Mouse (Mus musculus) testis, postnatal 10 days (tissue): Measurements from ENCODE around the gene Lrrc4b.

Experiments used
- DNase-seq: peaks from one replicate; pipeline ENCODE4 v3.0.0; 2021; ENCODE audit warnings: low spot score

Lrrc4b gene

GRCm38 (mm10) chr7:44465111-44465510 is 36.3 kb downstream of the Lrrc4b start, which contains the start of gene Aspdh:
TSS of gene Aspdh (plus strand) at chr7:44465391.
- no peak for DNase-seq

DNA sequence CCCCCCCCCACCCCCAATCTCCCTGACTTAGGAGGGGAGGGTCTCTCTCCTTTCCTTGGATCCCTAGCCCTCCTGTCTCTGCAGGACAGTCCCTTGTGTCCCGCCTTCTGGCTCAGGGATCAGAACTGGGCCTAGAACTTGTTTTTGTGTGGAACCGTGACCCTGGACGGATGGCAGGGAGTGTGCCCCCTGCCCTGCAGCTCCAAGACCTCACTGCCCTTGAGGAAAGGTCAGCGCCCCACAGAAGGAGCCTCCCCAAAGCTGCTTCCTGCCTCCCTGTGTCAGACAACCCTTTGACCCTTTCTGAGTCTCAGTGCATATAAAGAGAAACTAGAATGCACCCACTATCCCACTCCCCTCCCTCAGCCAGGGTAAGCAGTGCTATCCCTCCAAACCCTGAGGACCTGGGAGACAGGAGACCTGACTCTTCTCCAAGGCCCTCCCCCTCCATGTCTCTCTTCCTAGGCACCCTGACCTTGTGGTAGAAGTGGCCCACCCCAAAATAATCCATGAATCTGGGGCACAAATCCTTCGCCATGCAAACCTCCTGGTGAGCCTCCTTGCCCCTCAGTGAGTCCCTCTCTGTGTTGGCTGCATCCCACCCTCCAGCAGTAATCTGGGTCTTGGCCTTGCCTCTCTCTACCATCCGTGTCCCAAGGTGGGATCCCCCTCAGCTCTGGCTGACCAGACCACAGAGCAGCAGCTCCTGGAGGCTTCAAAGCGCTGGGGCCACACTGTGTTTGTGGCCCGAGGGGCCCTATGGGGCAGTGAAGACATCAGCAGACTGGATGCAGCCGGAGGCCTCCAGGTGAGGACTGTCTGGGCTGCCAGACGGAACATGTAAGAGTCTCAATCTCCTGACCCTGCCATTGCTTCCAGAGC is 37.4 kb downstream of the Lrrc4b start:
- peak; percentile 41 for DNase-seq

DNA sequence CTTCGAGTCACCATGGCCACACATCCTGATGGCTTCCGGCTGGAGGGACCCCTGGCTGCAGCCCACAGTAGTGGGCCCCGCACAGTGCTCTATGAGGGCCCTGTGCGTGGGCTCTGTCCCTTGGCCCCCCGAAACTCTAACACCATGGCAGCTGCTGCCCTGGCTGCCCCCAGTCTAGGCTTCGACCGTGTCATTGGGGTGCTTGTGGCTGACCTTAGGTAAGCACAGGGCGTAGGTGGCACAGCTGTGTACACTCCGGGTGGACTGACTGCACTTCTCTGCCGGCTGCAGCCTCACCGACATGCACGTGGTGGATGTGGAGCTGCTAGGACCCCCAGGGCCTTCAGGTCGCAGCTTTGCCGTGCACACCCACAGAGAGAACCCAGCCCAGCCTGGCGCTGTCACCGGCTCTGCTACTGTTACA is 38.1 kb downstream of the Lrrc4b start:
- DNase-seq: peak; percentile 47

- DNase-seq: peak; percentile 88
Measured at GRCm38 (mm10) chr7:44467811-44468411, 39.1 kb downstream of the Lrrc4b start, which contains the start of gene Josd2. TSS of gene Josd2 (plus strand) at chr7:44467980.

- peak; percentile 43 for DNase-seq
Measured at GRCm38 (mm10) chr7:44468644-44469285, 39.9 kb downstream of the Lrrc4b start.

DNA sequence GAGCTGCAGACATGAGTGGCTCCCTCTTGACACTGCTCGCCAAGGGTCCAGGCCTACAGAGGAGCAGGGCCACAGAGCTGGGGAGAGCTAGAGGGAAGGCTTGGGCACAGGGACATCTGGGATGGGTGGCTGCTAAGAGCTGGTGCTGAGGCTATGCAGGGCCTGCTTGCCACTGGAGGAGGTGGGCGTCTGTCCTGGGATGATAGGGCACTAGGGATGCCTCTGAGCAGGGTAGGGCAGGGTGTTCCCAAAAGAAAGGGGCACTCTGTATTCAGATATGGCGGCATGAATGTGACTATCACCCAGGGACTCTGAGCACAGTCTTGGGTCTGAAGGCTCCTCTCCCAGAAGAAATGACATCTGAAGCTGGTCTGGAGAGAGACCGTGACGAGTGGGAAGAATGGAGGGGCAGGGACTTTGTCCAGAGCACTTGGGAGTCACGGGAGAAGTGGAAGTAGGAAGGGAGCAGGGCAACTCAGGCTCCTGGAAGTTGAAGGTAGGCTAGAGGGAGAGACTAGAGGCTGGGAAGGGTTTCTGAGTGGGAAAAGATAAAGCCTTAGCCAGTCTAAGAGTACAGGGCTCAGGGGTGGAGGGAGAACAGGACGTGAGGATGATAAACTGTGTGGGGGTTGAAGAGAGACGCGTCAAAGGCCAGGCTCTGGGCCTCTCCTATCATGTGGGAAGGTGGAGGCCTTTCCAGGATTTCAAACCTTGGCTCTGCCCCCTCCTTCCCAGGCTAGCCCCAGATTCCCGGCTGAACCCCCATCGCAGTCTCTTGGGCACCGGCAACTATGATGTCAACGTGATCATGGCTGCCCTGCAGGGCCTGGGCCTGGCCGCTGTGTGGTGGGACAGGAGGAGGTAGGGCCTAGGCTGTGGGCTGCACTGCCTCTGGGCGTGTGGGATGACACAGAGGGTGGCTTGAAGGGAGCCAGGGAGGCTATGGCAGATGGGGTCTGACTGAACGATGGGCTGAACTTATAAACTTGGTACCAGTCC is 41.2 kb downstream of the Lrrc4b start:
- peak; percentile 46 for DNase-seq

DNA sequence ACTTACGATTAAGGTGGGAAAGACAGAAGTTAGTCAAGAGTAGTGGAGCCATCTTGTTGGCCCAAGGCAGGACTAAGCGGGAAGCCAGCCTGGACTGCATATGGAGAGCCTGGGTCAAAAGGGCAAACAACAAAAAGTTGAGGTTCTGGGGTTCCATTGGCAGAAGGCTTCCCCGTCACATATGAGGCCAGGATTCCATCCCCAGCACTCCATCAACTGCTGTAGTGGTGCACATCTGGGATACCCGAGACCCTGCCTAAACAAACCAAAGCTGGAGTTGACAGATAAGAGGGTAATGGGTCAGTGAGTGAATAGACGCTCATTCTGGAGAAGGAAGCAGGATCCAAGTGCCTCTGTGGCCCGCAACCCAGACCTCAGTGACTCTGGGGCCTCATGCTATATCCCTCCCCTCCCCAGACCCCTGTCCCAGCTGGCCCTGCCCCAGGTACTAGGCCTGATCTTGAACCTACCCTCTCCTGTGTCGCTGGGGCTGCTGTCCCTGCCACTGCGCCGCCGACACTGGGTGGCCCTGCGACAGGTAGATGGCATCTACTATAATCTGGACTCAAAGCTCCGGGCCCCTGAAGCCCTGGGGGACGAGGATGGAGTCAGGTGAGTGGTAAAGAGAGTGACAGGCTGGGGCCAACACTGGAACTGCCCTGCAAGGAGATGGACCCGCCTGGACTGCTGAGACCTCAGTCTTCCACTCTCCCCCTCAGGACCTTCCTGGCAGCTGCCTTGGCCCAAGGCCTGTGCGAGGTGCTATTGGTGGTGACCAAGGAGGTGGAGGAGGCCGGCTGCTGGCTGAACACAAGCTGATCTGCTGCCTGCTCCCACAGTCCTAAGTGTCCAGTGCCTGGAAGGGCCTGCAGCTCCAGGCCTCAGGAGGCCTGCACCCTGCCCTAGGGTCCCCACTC is 42.1 kb downstream of the Lrrc4b start:
- no peak for DNase-seq

- no peak for DNase-seq
Measured at GRCm38 (mm10) chr7:44471880-44472557, 43.2 kb downstream of the Lrrc4b start.

DNA sequence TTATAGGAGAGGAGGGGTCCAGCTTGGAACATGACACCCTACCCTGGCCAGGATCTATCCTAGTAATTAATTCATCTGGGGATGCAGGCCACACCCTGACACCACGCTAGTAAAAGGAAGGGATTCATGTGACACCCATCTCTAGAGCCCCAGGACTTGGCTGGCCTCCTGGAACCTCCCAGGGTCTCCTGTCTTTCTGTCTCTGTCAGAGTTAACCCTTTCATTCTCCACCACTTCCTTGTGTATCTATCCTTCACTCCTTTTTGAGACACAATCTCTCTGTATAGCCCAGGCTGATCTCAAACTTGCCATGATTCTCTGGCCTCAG is 43.7 kb downstream of the Lrrc4b start:
- DNase-seq: no peak

DNA sequence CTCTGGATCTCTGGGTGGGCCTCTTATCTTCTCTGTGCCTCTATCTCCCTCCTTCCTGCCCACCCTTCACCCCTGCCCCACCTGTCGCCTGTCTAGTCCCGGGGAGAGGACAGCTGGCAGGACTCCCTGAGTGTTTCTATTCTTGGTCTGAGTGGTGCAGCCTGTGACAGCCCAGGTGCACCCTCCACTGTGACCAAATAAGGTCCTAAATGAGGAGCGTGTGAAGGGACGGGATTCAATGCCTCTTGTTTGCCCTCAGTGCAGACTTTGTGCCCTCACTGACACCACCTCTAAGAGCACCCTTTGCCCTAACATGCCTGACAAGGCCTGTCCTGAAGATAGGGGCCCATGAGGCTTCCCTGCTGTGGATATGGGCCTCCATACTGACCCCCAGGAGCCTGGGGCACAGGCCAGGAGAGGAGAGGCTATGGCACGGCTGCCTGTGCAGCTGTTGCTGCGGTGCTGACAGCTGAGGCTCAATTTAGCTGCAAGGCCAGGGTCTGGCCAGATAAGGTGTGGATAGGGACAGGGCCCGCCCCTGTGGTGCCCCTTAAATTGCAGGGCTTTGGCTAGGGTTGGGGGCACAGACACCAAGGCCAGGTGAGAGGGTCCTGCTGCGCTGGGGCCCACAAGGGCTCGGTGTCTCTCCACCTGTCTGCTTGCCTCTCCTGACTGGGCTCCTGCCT is 44.3 kb downstream of the Lrrc4b start:
- DNase-seq: peak; percentile 41

- DNase-seq: peak; percentile 78
Measured at GRCm38 (mm10) chr7:44474419-44474818, 45.6 kb downstream of the Lrrc4b start.

DNA sequence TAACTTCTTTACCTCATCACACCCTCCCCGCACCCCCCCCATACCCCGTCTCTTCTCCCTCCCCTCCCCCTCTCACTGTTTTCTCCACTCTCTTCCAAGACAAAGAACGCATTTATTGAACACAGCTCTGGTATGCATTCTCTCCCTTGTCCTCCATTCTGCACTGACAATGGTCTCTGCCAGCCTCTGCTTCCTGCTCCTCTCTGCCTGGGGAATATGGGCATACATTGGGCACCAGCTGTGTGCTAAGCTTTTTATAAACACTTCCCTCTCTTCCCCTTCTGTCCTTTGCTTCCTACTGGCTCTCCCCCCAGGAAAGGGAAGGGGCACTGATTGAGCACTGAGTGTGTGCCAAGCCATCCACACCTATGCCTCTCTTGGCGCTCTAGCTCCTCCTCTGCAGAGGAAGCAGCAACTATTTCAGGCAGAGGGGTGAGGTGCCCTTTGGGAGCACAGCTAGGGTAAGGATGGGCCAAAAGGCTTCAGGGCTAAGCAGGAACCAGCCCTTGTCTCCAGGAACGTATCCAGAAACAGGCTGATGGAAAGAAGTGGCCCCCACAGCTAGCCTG is 46.3 kb downstream of the Lrrc4b start:
- DNase-seq: peak; percentile 34

DNA sequence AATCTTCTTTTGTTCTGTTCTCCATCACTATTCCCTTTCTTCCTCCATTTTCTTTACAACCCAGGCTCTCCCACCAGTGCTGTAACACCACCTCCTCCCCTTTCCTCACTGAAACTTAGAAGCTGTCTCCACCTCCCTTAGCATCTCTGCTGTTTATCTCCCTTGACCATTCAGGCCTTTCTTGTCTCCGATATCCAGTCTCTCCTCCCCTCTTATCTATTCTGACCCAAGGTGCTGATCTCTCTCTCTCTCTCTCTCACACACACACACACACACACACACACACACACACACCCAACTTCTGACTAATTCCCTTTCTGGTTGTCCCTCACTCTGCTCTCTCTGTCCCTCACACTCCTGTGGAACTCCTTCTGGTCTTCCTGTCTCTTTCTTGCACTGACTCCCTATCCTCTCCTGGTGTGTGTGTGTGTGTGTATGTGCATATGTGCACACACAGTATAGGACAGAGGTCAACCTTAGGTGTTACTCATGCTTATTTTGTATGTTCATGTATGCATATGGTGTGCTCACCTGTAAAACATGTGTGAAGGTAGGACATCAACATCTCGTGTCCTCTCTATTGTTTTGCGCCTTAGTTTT is 54.1 kb downstream of the Lrrc4b start:
- DNase-seq: no peak

DNA sequence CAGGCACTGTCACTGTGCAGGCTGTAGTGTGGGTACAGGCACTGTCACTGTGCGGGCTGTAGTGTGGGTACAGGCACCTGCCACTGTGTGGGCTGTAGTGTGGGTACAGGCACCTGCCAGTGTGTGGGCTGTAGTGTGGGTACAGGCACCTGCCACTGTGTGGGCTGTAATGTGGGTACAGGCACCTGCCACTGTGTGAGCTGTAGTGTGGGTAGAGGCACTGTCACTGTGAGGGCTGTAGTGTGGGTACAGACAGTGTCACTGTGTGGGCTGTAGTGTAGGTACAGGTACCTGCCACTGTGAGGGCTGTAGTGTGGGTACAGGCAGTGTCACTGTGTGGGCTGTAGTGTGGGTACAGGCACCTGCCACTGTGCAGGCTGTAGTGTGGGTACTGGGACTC is 55.3 kb downstream of the Lrrc4b start:
- no peak for DNase-seq

DNA sequence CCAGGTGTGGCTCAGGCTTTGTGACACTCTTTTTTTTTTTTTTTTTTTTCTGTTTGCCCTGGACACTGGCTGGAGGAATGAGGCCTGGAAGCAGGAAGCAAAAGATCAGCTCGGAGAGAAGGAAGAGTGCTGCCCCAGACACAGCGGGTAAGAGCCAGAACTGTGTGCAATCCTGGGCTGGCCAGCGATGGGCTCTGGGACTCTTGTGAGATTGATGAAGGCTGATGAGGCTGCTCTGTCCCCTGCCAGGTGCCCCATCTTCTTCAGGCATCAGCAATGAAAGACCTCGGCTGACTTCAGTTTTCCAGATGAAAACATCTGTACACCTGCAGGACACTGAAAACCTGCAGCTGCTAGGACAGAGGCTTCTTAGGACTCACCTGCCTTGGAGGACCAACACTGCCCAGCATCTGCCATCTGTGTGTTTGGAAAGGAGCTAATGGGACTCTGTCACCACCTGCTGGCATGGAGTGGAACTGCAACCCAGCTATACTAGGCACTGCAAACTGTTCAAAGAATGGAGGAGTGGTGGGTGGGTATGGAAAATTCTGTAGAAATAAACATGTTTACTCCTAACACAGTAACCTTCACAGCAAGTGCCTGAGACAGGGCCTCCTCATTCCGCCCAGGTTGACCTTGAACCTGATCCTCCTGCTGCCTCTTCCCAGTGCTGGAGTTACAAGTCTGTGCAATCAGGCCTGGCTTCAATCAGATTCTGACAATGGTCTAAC is 56.2 kb downstream of the Lrrc4b start:
- DNase-seq: peak; percentile 88

DNA sequence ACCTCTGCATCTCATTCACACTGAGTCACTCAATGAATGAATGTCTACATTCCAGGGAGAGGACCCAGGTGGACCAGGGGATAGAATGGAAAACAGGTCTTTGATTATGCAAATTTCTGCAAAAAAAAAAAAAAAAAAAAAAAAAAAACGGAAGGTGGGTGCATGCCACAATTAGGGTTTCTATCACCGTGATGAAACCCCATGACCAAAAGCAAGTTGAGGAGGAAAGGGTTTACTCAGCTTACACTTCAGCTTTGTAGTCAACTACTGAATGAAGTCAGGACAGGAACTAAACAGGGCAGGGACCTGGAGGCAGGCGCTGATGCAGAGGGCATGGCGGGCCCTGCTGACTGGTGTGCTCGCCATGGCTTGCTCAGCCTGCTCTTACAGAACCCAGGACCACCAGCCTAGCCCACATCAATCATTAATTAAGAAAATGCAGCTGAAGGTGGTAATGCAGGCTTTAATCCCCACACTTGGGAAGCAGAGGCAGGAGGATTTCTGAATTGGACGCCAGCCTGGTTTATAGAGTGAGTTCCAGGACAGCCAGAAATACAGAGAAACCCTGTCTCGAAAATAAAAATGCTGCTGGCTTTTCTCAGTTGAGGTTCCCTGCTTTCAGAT is 56.9 kb downstream of the Lrrc4b start:
- peak; percentile 40 for DNase-seq

- DNase-seq: peak; percentile 34
Measured at GRCm38 (mm10) chr7:44486927-44487575, 58.2 kb downstream of the Lrrc4b start.
